Mouse (Mus musculus) heart, embryonic 13.5 days (tissue): Measurements from ENCODE around the gene Sh3bp5l. TPM values are rescaled to one million over a fixed set of nuclear protein-coding genes. Genes with fewer than 3 reads are reported as not detected.
A peak's percentile ranks its signal among the peaks of the same experiment; 100 is the strongest.

Source experiments
- ATAC-seq: fragments of 200-750 bp; cut with Nextera tagmentation; 2 replicates; pipeline ENCODE4 v1.8.0; 2017; ENCODE audit warnings: moderate TSS enrichment; ENCODE audit not compliant: insufficient number of reproducible peaks, low FRiP score, low TSS enrichment; ENCODE audit errors: extremely low read depth
- H3K27ac ChIP-seq: fragments of 300-500 bp; sonication (generic); replicated peaks from 2 replicates; pipeline ENCODE4 v1.5.1; 2015; ENCODE audit warnings: moderate library complexity, mild to moderate bottlenecking, inconsistent platforms
- H3K27me3 ChIP-seq: fragments of 300-500 bp; sonication (generic); replicated peaks from 2 replicates; pipeline ENCODE4 v1.6.1; 2015; ENCODE audit warnings: mild to moderate bottlenecking, inconsistent platforms
- H3K36me3 ChIP-seq: fragments of 300-500 bp; sonication (generic); 2 replicates; pipeline ENCODE4 v1.6.1; 2015; ENCODE audit warnings: mild to moderate bottlenecking, inconsistent platforms
- H3K4me1 ChIP-seq: fragments of 300-500 bp; sonication (generic); 2 replicates; pipeline ENCODE4 v1.6.1; 2015; ENCODE audit warnings: inconsistent platforms
- H3K4me2 ChIP-seq: fragments of 300-500 bp; sonication (generic); 2 replicates; pipeline ENCODE4 v1.6.1; 2015; ENCODE audit warnings: inconsistent platforms, mild to moderate bottlenecking, moderate library complexity
- H3K4me3 ChIP-seq: fragments of 300-500 bp; sonication (generic); 2 replicates; pipeline ENCODE4 v1.5.1; 2015; ENCODE audit warnings: moderate library complexity, mild to moderate bottlenecking, inconsistent platforms
- H3K9ac ChIP-seq: fragments of 300-500 bp; sonication (generic); 2 replicates; pipeline ENCODE4 v1.6.1; 2015; ENCODE audit warnings: inconsistent platforms, mild to moderate bottlenecking, moderate library complexity
- H3K9me3 ChIP-seq: fragments of 300-500 bp; sonication (generic); 2 replicates; pipeline ENCODE4 v1.6.1; 2016; ENCODE audit warnings: inconsistent platforms
- WGBS: fragments of 180-500 bp; shearing (Covaris S2); methylation state at CpG from one replicate; pipeline ENCODE4 v1.1.7; 2015; ENCODE audit warnings: mixed read lengths; 5-methylcytosine and 5-hydroxymethylcytosine counted together
- polyA plus RNA-seq: library from polyadenylated mRNA; unstranded; fragments of >200 nt; fragmentation: Nextera tagmentation; extraction: Ambion mirVana; gene quantifications from 2 replicates; pipeline ENCODE4 v1.2.1, GENCODE M21; 2015

Sh3bp5l gene
- polyA plus RNA-seq: 24.0 and 25.3 TPM in 2 replicates

GRCm38 (mm10) chr11:58330276-58331148, at the start of gene Sh3bp5l, which contains the start of gene Zfp672:
TSS of gene Sh3bp5l (plus strand) at chr11:58330724.
TSS of gene Zfp672 (minus strand) at chr11:58330339.
- Histone ChIP-seq H3K4me3 (peak within 1 kb of the TSS; percentile 97), H3K4me1 (peaks cover 53% of the 10 kb centered on the region), H3K27me3 (no peaks in the 10 kb centered on the region), H3K4me2 (peak within 1 kb of the TSS; percentile 97), H3K27ac (peak within 1 kb of the TSS; percentile 74), H3K36me3 (peaks cover 47% of the 10 kb centered on the region), H3K9me3 (no peaks in the 10 kb centered on the region), H3K9ac (peak within 1 kb of the TSS; percentile 97)
- peak; percentile 82 for ATAC-seq
- under 1% methylated on average over 52 of the region's 52 CpGs for WGBS

GRCm38 (mm10) chr11:58281970-58282496, 48.5 kb upstream of the Sh3bp5l start:
- ATAC-seq: no peak
- no peak overlapping the region for H3K27ac ChIP-seq

DNA sequence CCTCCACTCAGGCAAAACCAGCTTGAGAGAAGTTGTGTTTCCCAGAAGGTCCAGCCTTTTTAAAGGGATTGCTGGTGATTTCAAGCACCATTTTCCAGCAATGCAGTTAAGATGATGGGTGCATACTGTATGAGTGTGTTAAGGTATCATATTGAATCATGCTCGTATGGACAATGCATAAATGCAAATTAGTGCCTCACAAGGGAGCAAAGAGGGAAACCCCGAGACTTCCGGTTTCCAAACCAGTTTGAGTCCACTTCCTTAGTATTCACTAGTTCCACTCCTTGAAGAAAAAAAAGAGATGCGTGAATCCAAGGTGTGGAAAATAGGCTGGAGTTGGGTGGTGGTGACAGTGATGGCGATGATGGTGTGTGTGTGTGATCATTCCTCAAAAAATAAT, 48.0 kb upstream of the Sh3bp5l start:
- Histone ChIP-seq H3K36me3 (no peaks in the 10 kb centered on the region), H3K27ac (no peak overlapping the region), H3K27me3 (peaks cover 38% of the 10 kb centered on the region), H3K9me3 (no peaks in the 10 kb centered on the region), H3K4me1 (no peaks in the 10 kb centered on the region), H3K4me2 (no peak overlapping the region), H3K9ac (no peak overlapping the region), H3K4me3 (no peak overlapping the region)
- no peak for ATAC-seq
- 77% methylated on average over 5 of the region's 5 CpGs for WGBS

More at GRCm38 (mm10) chr11:58281970-58282496, 48.5 kb upstream of the Sh3bp5l start:
- H3K36me3 ChIP-seq: no peaks in the 10 kb centered on the region
- WGBS: 80% methylated on average over 13 of the region's 13 CpGs
- H3K4me2 ChIP-seq: no peak overlapping the region
- H3K9ac ChIP-seq: no peak overlapping the region
- peaks cover 43% of the 10 kb centered on the region for H3K27me3 ChIP-seq
- H3K9me3 ChIP-seq: no peaks in the 10 kb centered on the region
- H3K4me3 ChIP-seq: no peak overlapping the region
- no peaks in the 10 kb centered on the region for H3K4me1 ChIP-seq

DNA sequence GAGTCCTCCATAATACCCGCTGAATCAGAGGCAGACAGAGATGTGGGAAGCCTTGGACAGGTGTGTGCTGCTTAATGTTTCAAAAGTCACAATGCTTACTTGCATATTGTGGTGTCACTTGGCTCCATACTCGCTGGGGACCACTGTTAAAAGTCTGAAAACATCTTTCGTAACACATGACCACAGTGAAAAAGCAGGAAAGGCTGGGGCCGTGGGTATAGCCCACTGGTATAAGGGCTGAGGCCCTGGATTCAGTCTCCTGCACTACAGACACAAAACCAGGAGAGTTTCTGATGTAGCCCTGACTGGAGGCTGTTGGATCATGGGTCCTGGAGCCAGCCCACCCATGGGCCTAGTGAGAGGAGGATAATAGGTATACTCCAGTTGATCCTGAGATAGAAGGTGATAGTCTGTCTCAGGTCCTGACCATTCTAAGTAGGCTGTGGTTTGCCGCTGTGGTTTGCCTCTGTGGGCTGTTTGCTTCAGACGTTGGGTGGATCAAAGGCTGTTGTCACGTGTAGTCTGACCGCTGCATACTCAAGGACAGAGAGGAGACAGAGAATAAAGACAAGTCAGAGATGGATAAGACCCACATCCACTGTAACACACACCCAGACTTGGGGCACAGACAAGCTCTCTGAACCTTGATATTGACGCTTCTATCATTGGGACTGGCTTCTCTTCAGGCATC, 40.4 kb upstream of the Sh3bp5l start:
- H3K36me3 ChIP-seq: no peaks in the 10 kb centered on the region
- H3K27me3 ChIP-seq: 0 out of 2 replicates have a peak, but pooled peaks cover 18% of the 10 kb centered on the region
- 67% methylated on average over 9 of the region's 9 CpGs for WGBS
- H3K27ac ChIP-seq: no peak overlapping the region
- H3K4me1 ChIP-seq: no peaks in the 10 kb centered on the region
- H3K9me3 ChIP-seq: no peaks in the 10 kb centered on the region
- no peak for ATAC-seq
- no peak overlapping the region for H3K9ac ChIP-seq
- no peak overlapping the region for H3K4me2 ChIP-seq
- no peak overlapping the region for H3K4me3 ChIP-seq

DNA sequence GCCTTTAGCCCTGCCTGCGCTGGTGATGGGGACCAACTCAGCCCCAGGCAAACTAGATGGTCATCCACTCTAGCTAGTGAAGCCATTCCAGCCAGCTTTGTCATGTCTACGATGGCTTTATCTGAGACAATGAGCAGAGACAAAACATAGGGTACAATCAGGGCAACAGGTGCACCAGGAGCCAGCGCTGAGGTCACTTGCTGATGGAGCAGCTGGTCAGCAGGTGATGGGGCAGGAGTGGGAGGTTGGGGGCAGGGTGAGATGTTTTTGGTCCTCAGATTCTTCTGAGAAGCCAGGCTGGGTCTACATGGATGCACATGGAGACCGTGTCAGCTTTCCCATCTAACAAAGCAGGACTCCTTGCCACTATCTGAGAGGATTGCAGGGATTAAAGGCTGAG, 39.7 kb upstream of the Sh3bp5l start:
- 73% methylated on average over 4 of the region's 4 CpGs for WGBS

GRCm38 (mm10) chr11:58292791-58293190, 37.7 kb upstream of the Sh3bp5l start:
- H3K4me3 ChIP-seq: no peak overlapping the region
- H3K4me2 ChIP-seq: no peak overlapping the region
- ATAC-seq: no peak
- no peaks in the 10 kb centered on the region for H3K36me3 ChIP-seq
- H3K9ac ChIP-seq: no peak overlapping the region
- H3K4me1 ChIP-seq: no peaks in the 10 kb centered on the region
- no peak overlapping the region for H3K27ac ChIP-seq
- H3K27me3 ChIP-seq: 0 out of 2 replicates have a peak, but pooled peaks cover 7% of the 10 kb centered on the region
- WGBS: 42% methylated on average over 4 of the region's 4 CpGs
- H3K9me3 ChIP-seq: no peaks in the 10 kb centered on the region

More for the DNA sequence above, 39.7 kb upstream of the Sh3bp5l start:
- Histone ChIP-seq H3K36me3 (no peaks in the 10 kb centered on the region), H3K4me2 (no peak overlapping the region), H3K27ac (no peak overlapping the region), H3K4me3 (no peak overlapping the region), H3K27me3 (0 out of 2 replicates have a peak, but pooled peaks cover 16% of the 10 kb centered on the region), H3K9ac (no peak overlapping the region), H3K4me1 (no peaks in the 10 kb centered on the region), H3K9me3 (no peaks in the 10 kb centered on the region)
- ATAC-seq: no peak

GRCm38 (mm10) chr11:58297396-58297795, 33.1 kb upstream of the Sh3bp5l start:
- WGBS: 74% methylated on average over 6 of the region's 6 CpGs
- no peak overlapping the region for H3K4me2 ChIP-seq
- ATAC-seq: no peak
- H3K4me3 ChIP-seq: no peak overlapping the region
- H3K9ac ChIP-seq: no peak overlapping the region
- H3K27ac ChIP-seq: no peak overlapping the region
- H3K36me3 ChIP-seq: no peaks in the 10 kb centered on the region
- peaks cover 7% of the 10 kb centered on the region for H3K4me1 ChIP-seq
- H3K9me3 ChIP-seq: no peaks in the 10 kb centered on the region
- no peaks in the 10 kb centered on the region for H3K27me3 ChIP-seq

DNA sequence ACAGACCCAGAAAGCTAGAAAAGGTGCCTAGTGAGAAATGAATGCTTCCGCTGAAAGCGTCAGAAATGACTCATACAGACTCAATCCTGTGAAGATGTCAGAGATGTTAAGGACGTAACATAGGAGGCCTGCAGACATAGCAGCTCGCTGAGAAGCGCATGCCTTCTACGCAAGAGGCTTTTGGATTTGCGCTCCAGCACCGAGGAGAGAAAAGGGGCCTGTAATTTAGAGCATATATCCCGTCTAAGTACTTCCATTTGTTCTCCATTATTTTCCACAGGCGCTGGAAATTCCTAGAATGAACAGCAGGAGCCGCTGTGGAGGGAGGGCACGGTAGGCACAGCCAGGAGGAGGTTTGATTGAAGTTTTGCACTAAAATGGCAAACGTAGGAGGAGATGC, 29.5 kb upstream of the Sh3bp5l start:
- 14% methylated on average over 13 of the region's 13 CpGs for WGBS
- no peaks in the 10 kb centered on the region for H3K27me3 ChIP-seq
- H3K27ac ChIP-seq: peak overlapping the region; percentile 39; the same call in 1 of the 2 replicates
- no peak for ATAC-seq
- peak overlapping the region; percentile 76 for H3K4me3 ChIP-seq
- peaks cover 12% of the 10 kb centered on the region for H3K4me1 ChIP-seq
- H3K9ac ChIP-seq: 0 out of 2 replicates have a peak overlapping the region, but pooled peaks have one; percentile 38
- H3K9me3 ChIP-seq: no peaks in the 10 kb centered on the region
- no peaks in the 10 kb centered on the region for H3K36me3 ChIP-seq
- peak overlapping the region; percentile 74 for H3K4me2 ChIP-seq

DNA sequence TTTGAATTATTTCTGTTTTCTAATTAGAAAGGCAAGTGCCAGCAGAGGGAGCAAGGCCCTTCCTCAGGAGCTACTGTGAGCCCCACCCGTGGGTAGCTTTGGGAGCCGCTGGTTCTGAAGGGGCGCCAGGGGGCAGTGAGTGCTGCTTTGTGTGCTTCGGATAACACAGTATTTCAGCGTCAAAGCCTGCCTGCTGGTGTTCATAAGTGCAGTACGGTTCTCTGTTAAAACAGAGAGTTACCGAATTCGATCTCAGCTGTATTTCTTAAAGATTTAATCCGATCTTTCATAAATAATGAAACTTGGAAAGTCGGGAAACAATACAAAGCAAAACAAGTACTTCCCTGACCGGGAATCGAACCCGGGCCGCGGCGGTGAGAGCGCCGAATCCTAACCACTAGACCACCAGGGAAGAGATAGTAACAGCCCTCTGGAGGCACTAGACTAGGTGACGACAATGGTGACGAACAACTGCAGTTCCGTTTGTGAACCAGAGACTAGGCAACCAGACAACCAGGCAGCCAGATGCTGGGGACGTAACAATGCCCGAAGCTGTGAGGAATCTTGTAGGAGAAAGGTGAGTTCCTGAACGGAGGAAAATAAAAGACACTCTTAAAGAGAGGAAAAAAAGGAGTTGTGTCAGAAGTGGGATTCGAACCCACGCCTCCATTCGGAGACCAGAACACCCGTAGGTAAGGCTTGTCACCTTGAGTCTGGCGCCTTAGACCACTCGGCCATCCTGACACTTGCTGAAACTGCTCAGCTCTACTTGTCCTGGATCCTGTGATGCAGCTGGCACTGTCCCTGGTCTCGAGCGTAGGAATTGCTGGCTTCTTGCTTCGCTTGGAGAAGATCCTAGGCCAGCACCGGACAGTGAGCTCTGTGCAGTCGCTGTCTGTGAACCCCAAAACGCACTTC, 28.4 kb upstream of the Sh3bp5l start:
- Histone ChIP-seq H3K27me3 (no peaks in the 10 kb centered on the region), H3K36me3 (no peaks in the 10 kb centered on the region), H3K27ac (peak overlapping the region; percentile 95), H3K4me2 (peak overlapping the region; percentile 74), H3K4me1 (peaks cover 17% of the 10 kb centered on the region), H3K9ac (peak overlapping the region; percentile 86), H3K4me3 (peak overlapping the region; percentile 76), H3K9me3 (no peaks in the 10 kb centered on the region)
- ATAC-seq: peak; percentile 78
- WGBS: under 1% methylated on average over 36 of the region's 36 CpGs

- H3K4me3 ChIP-seq: peak overlapping the region; percentile 76
- WGBS: 1% methylated on average over 26 of the region's 26 CpGs
Measured at GRCm38 (mm10) chr11:58302774-58303445, 27.6 kb upstream of the Sh3bp5l start.

More at GRCm38 (mm10) chr11:58302774-58303445, 27.6 kb upstream of the Sh3bp5l start:
- ATAC-seq: peak; percentile 44
- H3K9ac ChIP-seq: peak overlapping the region; percentile 86
- peak overlapping the region; percentile 95 for H3K27ac ChIP-seq
- H3K4me1 ChIP-seq: peaks cover 20% of the 10 kb centered on the region
- no peaks in the 10 kb centered on the region for H3K36me3 ChIP-seq
- H3K27me3 ChIP-seq: no peaks in the 10 kb centered on the region
- no peaks in the 10 kb centered on the region for H3K9me3 ChIP-seq
- peak overlapping the region; percentile 74 for H3K4me2 ChIP-seq
